Mouse (Mus musculus): ENCODE results near the gene Gm13276. TPM values are rescaled to one million over a fixed set of nuclear protein-coding genes. Genes with fewer than 3 reads are reported as not detected.
"Not testable (repeated sequence)": the region's sequence is repeated elsewhere in the genome, so short reads cannot be mapped to it uniquely, and the experiment has no call there.

The Gm13276 gene
- polyA plus RNA-seq (2015; fragmentation: Nextera tagmentation; extraction: Ambion mirVana): not detected in 2 replicates

GRCm38 (mm10) chr4:88785409-88785808 lies at the start of gene Gm13276:
Gm13276 (plus strand) TSS chr4:88785709.
- H3K9me3 ChIP-seq (replicated peaks); H3K27me3 ChIP-seq; H3K4me3 ChIP-seq (replicated peaks); H3K9ac ChIP-seq; H3K4me1 ChIP-seq; H3K36me3 ChIP-seq; H3K27ac ChIP-seq; ATAC-seq (replicated peaks; ENCODE audit: low FRiP score); H3K4me2 ChIP-seq: not testable (repeated sequence)
- WGBS: no CpG with 5 or more reads among the region's 27 CpGs

- no peak overlapping the region for H3K9ac ChIP-seq
- no peak overlapping the region for H3K27ac ChIP-seq
- WGBS: 1% methylated on average over 2 of the region's 2 CpGs
- no peak overlapping the region for H3K4me2 ChIP-seq
- H3K4me3 ChIP-seq (replicated peaks): no peak overlapping the region
- no peaks in the 10 kb centered on the region for H3K4me1 ChIP-seq
- 0 out of 2 replicates have a peak, but pooled peaks cover 4% of the 10 kb centered on the region for H3K27me3 ChIP-seq
- H3K9me3 ChIP-seq (replicated peaks): no peaks in the 10 kb centered on the region
- no peaks in the 10 kb centered on the region for H3K36me3 ChIP-seq
- ATAC-seq (replicated peaks; ENCODE audit: low FRiP score): 0 out of 2 replicates have a peak, but pooled peaks have one; percentile 25
Measured at GRCm38 (mm10) chr4:88738480-88738879, 47.0 kb upstream of the Gm13276 start.

- 0 out of 2 replicates have a peak, but pooled peaks cover 4% of the 10 kb centered on the region for H3K27me3 ChIP-seq
- no peak overlapping the region for H3K4me3 ChIP-seq (replicated peaks)
- no peaks in the 10 kb centered on the region for H3K9me3 ChIP-seq (replicated peaks)
- no peak overlapping the region for H3K4me2 ChIP-seq
- no peaks in the 10 kb centered on the region for H3K4me1 ChIP-seq
- H3K36me3 ChIP-seq: no peaks in the 10 kb centered on the region
- no peak for ATAC-seq (replicated peaks; ENCODE audit: low FRiP score)
- no peak overlapping the region for H3K9ac ChIP-seq
- no peak overlapping the region for H3K27ac ChIP-seq
- 88% methylated on average over 6 of the region's 6 CpGs for WGBS
Measured at GRCm38 (mm10) chr4:88739036-88739435, 46.5 kb upstream of the Gm13276 start.

- 81% methylated on average over 4 of the region's 4 CpGs for WGBS
- no peaks in the 10 kb centered on the region for H3K4me1 ChIP-seq
- H3K4me2 ChIP-seq: no peak overlapping the region
- no peak for ATAC-seq (replicated peaks; ENCODE audit: low FRiP score)
- H3K27ac ChIP-seq: no peak overlapping the region
- H3K36me3 ChIP-seq: no peaks in the 10 kb centered on the region
- H3K9me3 ChIP-seq (replicated peaks): no peaks in the 10 kb centered on the region
- H3K4me3 ChIP-seq (replicated peaks): no peak overlapping the region
- H3K27me3 ChIP-seq: 0 out of 2 replicates have a peak, but pooled peaks cover 4% of the 10 kb centered on the region
- H3K9ac ChIP-seq: no peak overlapping the region
Measured at GRCm38 (mm10) chr4:88741426-88741825, 44.1 kb upstream of the Gm13276 start.

- Histone ChIP-seq H3K27ac (no peak overlapping the region), H3K36me3 (no peaks in the 10 kb centered on the region), H3K9ac (no peak overlapping the region), H3K9me3 (replicated peaks) (no peaks in the 10 kb centered on the region), H3K4me3 (replicated peaks) (no peak overlapping the region), H3K27me3 (0 out of 2 replicates have a peak, but pooled peaks cover 2% of the 10 kb centered on the region), H3K4me1 (no peaks in the 10 kb centered on the region), H3K4me2 (no peak overlapping the region)
- no peak for ATAC-seq (replicated peaks; ENCODE audit: low FRiP score)
- 73% methylated on average over 7 of the region's 7 CpGs for WGBS
Measured at GRCm38 (mm10) chr4:88742771-88743371, 42.6 kb upstream of the Gm13276 start.

- Histone ChIP-seq H3K4me2 (no peak overlapping the region), H3K9me3 (replicated peaks) (no peaks in the 10 kb centered on the region), H3K27ac (no peak overlapping the region), H3K36me3 (no peaks in the 10 kb centered on the region), H3K4me3 (replicated peaks) (no peak overlapping the region), H3K9ac (no peak overlapping the region), H3K4me1 (no peaks in the 10 kb centered on the region), H3K27me3 (no peaks in the 10 kb centered on the region)
- ATAC-seq (replicated peaks; ENCODE audit: low FRiP score): no peak
- WGBS: 66% methylated on average over 3 of the region's 3 CpGs
Measured at GRCm38 (mm10) chr4:88744207-88744606, 41.3 kb upstream of the Gm13276 start.

- H3K36me3 ChIP-seq: no peaks in the 10 kb centered on the region
- no peaks in the 10 kb centered on the region for H3K27me3 ChIP-seq
- 58% methylated on average over 6 of the region's 6 CpGs for WGBS
- no peak overlapping the region for H3K4me3 ChIP-seq (replicated peaks)
- H3K4me2 ChIP-seq: no peak overlapping the region
- H3K9me3 ChIP-seq (replicated peaks): no peaks in the 10 kb centered on the region
- H3K4me1 ChIP-seq: no peaks in the 10 kb centered on the region
- ATAC-seq (replicated peaks; ENCODE audit: low FRiP score): no peak
- no peak overlapping the region for H3K9ac ChIP-seq
- no peak overlapping the region for H3K27ac ChIP-seq
Measured at GRCm38 (mm10) chr4:88749926-88750325, 35.6 kb upstream of the Gm13276 start.

GRCm38 (mm10) chr4:88754818-88755340 lies 30.6 kb upstream of the Gm13276 start, which contains the start of gene Gm13271:
Gm13271 (plus strand) TSS chr4:88754868.
- 82% methylated on average over 15 of the region's 15 CpGs for WGBS

GRCm38 (mm10) chr4:88756581-88757513 lies 28.7 kb upstream of the Gm13276 start:
- not testable (repeated sequence) for H3K4me1 ChIP-seq; H3K36me3 ChIP-seq; H3K9me3 ChIP-seq (replicated peaks); ATAC-seq (replicated peaks; ENCODE audit: low FRiP score); H3K27me3 ChIP-seq
- Histone ChIP-seq H3K4me2 (peak overlapping the region; percentile 83), H3K27ac (peak overlapping the region; percentile 97), H3K4me3 (replicated peaks) (peak overlapping the region; percentile 56), H3K9ac (peak overlapping the region; percentile 66)
- WGBS: 8% methylated on average over 29 of the region's 31 CpGs

More at GRCm38 (mm10) chr4:88754818-88755340, 30.6 kb upstream of the Gm13276 start, which contains the start of gene Gm13271:
- H3K9me3 ChIP-seq (replicated peaks); H3K9ac ChIP-seq; H3K4me2 ChIP-seq; H3K4me3 ChIP-seq (replicated peaks); H3K27ac ChIP-seq; ATAC-seq (replicated peaks; ENCODE audit: low FRiP score); H3K4me1 ChIP-seq; H3K27me3 ChIP-seq; H3K36me3 ChIP-seq: not testable (repeated sequence)

GRCm38 (mm10) chr4:88757628-88758031 lies 27.9 kb upstream of the Gm13276 start:
- not testable (repeated sequence) for H3K4me1 ChIP-seq; H3K36me3 ChIP-seq; H3K27me3 ChIP-seq; H3K9me3 ChIP-seq (replicated peaks)
- Histone ChIP-seq H3K9ac (peak overlapping the region; percentile 66; the same call in 1 of the 2 replicates), H3K27ac (peak overlapping the region; percentile 97), H3K4me3 (replicated peaks) (peak overlapping the region; percentile 56), H3K4me2 (peak overlapping the region; percentile 83)
- 0% methylated on average over 21 of the region's 21 CpGs for WGBS
- peak; percentile 100 for ATAC-seq (replicated peaks; ENCODE audit: low FRiP score)

GRCm38 (mm10) chr4:88758751-88759150 lies 26.8 kb upstream of the Gm13276 start:
- not testable (repeated sequence) for H3K9me3 ChIP-seq (replicated peaks); H3K4me2 ChIP-seq; H3K4me3 ChIP-seq (replicated peaks); H3K4me1 ChIP-seq; H3K9ac ChIP-seq; H3K27ac ChIP-seq; ATAC-seq (replicated peaks; ENCODE audit: low FRiP score); H3K36me3 ChIP-seq; H3K27me3 ChIP-seq
- 90% methylated on average over 9 of the region's 9 CpGs for WGBS

Data from kidney, embryonic 15.5 days (tissue).